Mouse (Mus musculus) olfactory bulb, adult 2 months (tissue): ENCODE measurements around the gene E130308A19Rik.

Experiments
- CTCF ChIP-seq: fragments of 200-500 bp; IDR thresholded peaks from 2 replicates; pipeline ENCODE4 v1.5.1; 2012; ENCODE audit warnings: low read depth, mild to moderate bottlenecking, low read length, moderate library complexity; ENCODE audit not compliant: insufficient read depth
- POLR2A ChIP-seq: fragments of 200-500 bp; IDR thresholded peaks from 2 replicates; pipeline ENCODE4 v1.6.1; 2012; ENCODE audit warnings: mild to moderate bottlenecking, low read depth, low read length, moderate library complexity; ENCODE audit not compliant: insufficient read depth

DNA sequence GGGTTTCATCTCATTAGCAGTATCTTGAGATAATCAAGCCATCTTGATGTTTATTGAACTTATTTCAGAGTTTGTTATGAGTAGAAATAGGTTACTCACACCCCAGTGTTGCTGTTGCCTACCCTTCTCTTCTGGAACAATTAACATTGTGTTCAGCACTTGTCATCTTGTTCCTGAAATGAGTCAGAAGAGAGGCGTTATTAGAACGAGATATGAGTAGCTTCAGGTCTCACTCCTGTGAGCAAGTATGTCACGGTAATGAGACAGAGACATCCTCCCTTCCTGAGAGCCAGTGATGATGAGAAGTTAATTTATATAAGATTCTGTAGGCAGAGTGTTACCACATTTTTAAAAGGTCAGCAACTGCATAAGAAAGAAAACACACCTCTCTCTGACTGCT, 56.5 kb downstream of the E130308A19Rik start:
- no peak for TF ChIP-seq CTCF
- no peak for TF ChIP-seq POLR2A
